Mouse (Mus musculus) WW6 (cell line): ENCODE results near the gene Prkab2.

Experiments used
- DNase-seq: peaks from one replicate; pipeline ENCODE4 v3.0.0-alpha.2; 2013; ENCODE audit warnings: low read depth, low spot score

The Prkab2 gene

GRCm38 (mm10) chr3:97657655-97658411 lies at the start of gene Prkab2:
Gene Prkab2 (plus strand): TSS chr3:97658193.
- DNase-seq, result peak; percentile 82

- DNase-seq, result no peak
These were observed 48.7 kb upstream of the Prkab2 start for GRCm38 (mm10) chr3:97609201-97609844.

GRCm38 (mm10) chr3:97609845-97610410 lies 48.1 kb upstream of the Prkab2 start, which contains the start of gene Chd1l:
Gene Chd1l (minus strand): TSS chr3:97610203.
- DNase-seq, result peak; percentile 72

- no peak for DNase-seq
These were observed 47.0 kb upstream of the Prkab2 start for GRCm38 (mm10) chr3:97611021-97611420.

GRCm38 (mm10) chr3:97615154-97615553 lies 42.8 kb upstream of the Prkab2 start:
- no peak for DNase-seq

- DNase-seq, result no peak
These were observed 42.1 kb upstream of the Prkab2 start for GRCm38 (mm10) chr3:97615933-97616332.

GRCm38 (mm10) chr3:97617091-97617825 lies 40.7 kb upstream of the Prkab2 start:
- no peak for DNase-seq

- DNase-seq, result no peak
These were observed 40.1 kb upstream of the Prkab2 start for GRCm38 (mm10) chr3:97617899-97618298.

- DNase-seq, result no peak
These were observed 37.3 kb upstream of the Prkab2 start for GRCm38 (mm10) chr3:97620657-97621056.

- no peak for DNase-seq
These were observed 33.4 kb upstream of the Prkab2 start for GRCm38 (mm10) chr3:97624611-97625010.

GRCm38 (mm10) chr3:97627893-97628292 lies 30.1 kb upstream of the Prkab2 start:
- no peak for DNase-seq

- no peak for DNase-seq
These were observed 29.5 kb upstream of the Prkab2 start, which contains the start of gene Fmo5 for GRCm38 (mm10) chr3:97628391-97629001. Gene Fmo5 (plus strand): TSS chr3:97628804.

- DNase-seq, result no peak
These were observed 28.1 kb upstream of the Prkab2 start for GRCm38 (mm10) chr3:97629941-97630340.

GRCm38 (mm10) chr3:97630746-97631145 lies 27.2 kb upstream of the Prkab2 start:
- DNase-seq, result no peak

- DNase-seq, result no peak
These were observed 26.6 kb upstream of the Prkab2 start for GRCm38 (mm10) chr3:97631258-97631860.

- DNase-seq, result no peak
These were observed 24.5 kb upstream of the Prkab2 start for GRCm38 (mm10) chr3:97633456-97633855.

- DNase-seq, result no peak
These were observed 23.7 kb upstream of the Prkab2 start for GRCm38 (mm10) chr3:97634288-97634761.

- no peak for DNase-seq
These were observed 16.6 kb upstream of the Prkab2 start for GRCm38 (mm10) chr3:97641396-97641795.

- no peak for DNase-seq
These were observed 16.0 kb upstream of the Prkab2 start for GRCm38 (mm10) chr3:97642001-97642400.

- no peak for DNase-seq
These were observed 9.5 kb upstream of the Prkab2 start for GRCm38 (mm10) chr3:97648518-97648917.

- no peak for DNase-seq
These were observed 9.0 kb upstream of the Prkab2 start for GRCm38 (mm10) chr3:97649022-97649421.
